Mouse (Mus musculus) E14TG2a.4 (cell line): ENCODE data around the gene Ddr1.

ENCODE experiments used
- CTCF ChIP-seq: conservative IDR thresholded peaks from 2 replicates; pipeline ENCODE4 v1.5.1; 2014; ENCODE audit warnings: low read length
- NANOG ChIP-seq: IDR thresholded peaks from 2 replicates; pipeline ENCODE4 v1.6.1; 2014; ENCODE audit warnings: borderline replicate concordance, low read length, mixed read lengths
- POU5F1 ChIP-seq: IDR thresholded peaks from 2 replicates; pipeline ENCODE4 v1.6.1; 2014; ENCODE audit warnings: low read length, borderline replicate concordance

- no peak for TF ChIP-seq CTCF
- TF ChIP-seq POU5F1, result no peak
- TF ChIP-seq NANOG, result no peak
Measured at GRCm38 (mm10) chr17:35741589-35742226, 37.3 kb upstream of the Ddr1 start.
